Mouse (Mus musculus): Measurements from ENCODE around the gene Ect2l.

- no peak for TF ChIP-seq CTCF (conservative IDR thresholded peaks at IDR 0.05; ENCODE audit: insufficient read depth, insufficient read length, low read depth, low read length)
- TF ChIP-seq POLR2A (IDR thresholded peaks at IDR 0.05; ENCODE audit: low read depth, low read length) = no peak
Measured at GRCm38 (mm10) chr10:18193221-18193620, 17.5 kb downstream of the Ect2l start.

Data from kidney, adult 2 months (tissue).